26 mouse cellular contexts compared by ENCODE assay signal in the genomic region with DNA sequence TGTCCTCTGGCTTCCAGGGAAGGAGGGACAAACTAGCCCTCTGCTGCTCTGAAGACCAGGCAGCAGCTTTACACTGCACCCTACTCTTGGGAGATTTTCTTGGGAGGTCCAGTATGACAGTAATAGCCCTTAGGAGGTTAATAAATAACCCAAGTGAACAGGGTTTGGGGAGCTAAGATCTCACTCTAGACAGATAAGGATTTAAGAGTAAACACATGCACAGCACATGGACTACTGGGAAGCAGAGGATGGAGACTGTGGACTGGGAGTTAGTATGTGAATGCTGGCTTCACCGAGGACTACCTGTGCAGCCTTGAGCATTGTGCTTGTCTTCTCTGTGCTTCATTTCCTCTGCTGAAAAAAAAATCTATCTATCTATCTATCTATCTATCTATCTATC. TPM values are rescaled to one million over a fixed set of nuclear protein-coding genes. Genes with fewer than 3 reads are reported as not detected.
"Had no signal": no experiment of that assay in that cellular context is flagged by ENCODE, and none has a peak within 500 bp of the region (broad histone marks: within the 10 kb centered on the region; RNA-seq: fewer than 3 reads in every experiment).

No protein-coding gene starts in this region.

- ATAC-seq: hindbrain, postnatal 0 days; liver, embryonic 12.5 days had no signal

- H3K27ac ChIP-seq: heart, adult 2 months; heart, embryonic 13.5 days; heart, embryonic 15.5 days; hindbrain, embryonic 13.5 days; hindbrain, embryonic 15.5 days; kidney, embryonic 15.5 days; kidney, postnatal 0 days; limb, embryonic 13.5 days; limb, embryonic 15.5 days; liver, embryonic 12.5 days had no signal

- H3K9ac ChIP-seq: heart, embryonic 13.5 days; heart, embryonic 15.5 days; hindbrain, embryonic 13.5 days; hindbrain, embryonic 15.5 days; kidney, embryonic 15.5 days; limb, embryonic 13.5 days; limb, embryonic 15.5 days; liver, embryonic 12.5 days had no signal

- H3K4me3 ChIP-seq: heart, adult 2 months; heart, embryonic 13.5 days; heart, embryonic 15.5 days; hindbrain, embryonic 13.5 days; hindbrain, embryonic 15.5 days; kidney, embryonic 15.5 days; limb, embryonic 13.5 days; limb, embryonic 15.5 days; liver, embryonic 12.5 days had no signal

- H3K4me2 ChIP-seq: heart, embryonic 11.5 days; heart, embryonic 13.5 days; heart, embryonic 15.5 days; kidney, embryonic 15.5 days; limb, embryonic 13.5 days; limb, embryonic 15.5 days; liver, embryonic 12.5 days had no signal

- H3K4me1 ChIP-seq: liver, embryonic 12.5 days had no signal

- H3K9me3 ChIP-seq: heart, embryonic 13.5 days; heart, embryonic 15.5 days; hindbrain, embryonic 13.5 days; hindbrain, embryonic 15.5 days; kidney, embryonic 15.5 days; limb, embryonic 13.5 days; limb, embryonic 15.5 days; liver, embryonic 12.5 days had no signal

- DNase-seq: gastrocnemius, postnatal 14 days; gastrocnemius, postnatal 36 days; heart, adult 11 months; heart, adult 2 months; heart, postnatal 14 days; heart, postnatal 36 days; kidney, adult 11 months; kidney, adult 2 months; kidney, adult 9 months; kidney, postnatal 14 days; kidney, postnatal 36 days; layer of hippocampus, adult 9-11 months; layer of hippocampus, postnatal 36 days; left cerebral cortex, postnatal 4 days had no signal

- H3K36me3 ChIP-seq: heart, embryonic 13.5 days; heart, embryonic 15.5 days; hindbrain, embryonic 13.5 days; hindbrain, embryonic 15.5 days; kidney, embryonic 15.5 days; limb, embryonic 13.5 days; limb, embryonic 15.5 days; liver, embryonic 12.5 days had no signal

- H3K27me3 ChIP-seq: hindbrain, embryonic 15.5 days had no signal

RNA-seq across cellular contexts. Expression of a gene that starts 59.1 kb away (rescaled TPM):
- polyA plus RNA-seq: liver, adult 2 months had no signal
